Mouse (Mus musculus) liver, postnatal 0 days (tissue): Measurements from ENCODE around the gene Grid2ip. TPM values are rescaled to one million over a fixed set of nuclear protein-coding genes. Genes with fewer than 3 reads are reported as not detected.

Experiments
- ATAC-seq: fragments of 200-750 bp; cut with Nextera tagmentation; 2 replicates; pipeline ENCODE4 v1.8.0; 2017; ENCODE audit warnings: mild to moderate bottlenecking, moderate library complexity
- DNase-seq: peaks from one replicate; pipeline ENCODE4 v3.0.0-alpha.2; 2016
- H3K27ac ChIP-seq: fragments of 300-500 bp; sonication (generic); 2 replicates; pipeline ENCODE4 v1.5.1; 2014; ENCODE audit warnings: antibody characterized with exemption, moderate library complexity, mild to moderate bottlenecking, low read depth
- H3K27me3 ChIP-seq: fragments of 300-500 bp; sonication (generic); 2 replicates; pipeline ENCODE4 v1.6.1; 2014; ENCODE audit warnings: low read length, control low read depth, mixed read lengths; ENCODE audit not compliant: insufficient read depth
- H3K36me3 ChIP-seq: fragments of 300-500 bp; sonication (generic); replicated peaks from 2 replicates; pipeline ENCODE4 v1.6.1; 2014; ENCODE audit warnings: mild to moderate bottlenecking, control low read depth, low read length, moderate library complexity, mixed read lengths; ENCODE audit not compliant: insufficient read depth
- H3K4me1 ChIP-seq: fragments of 300-500 bp; sonication (generic); 2 replicates; pipeline ENCODE4 v1.6.1; 2014; ENCODE audit warnings: antibody characterized with exemption, mild to moderate bottlenecking, control low read depth; ENCODE audit not compliant: insufficient read depth
- H3K4me2 ChIP-seq: fragments of 300-500 bp; sonication (generic); 2 replicates; pipeline ENCODE4 v1.6.1; 2014; ENCODE audit warnings: low read depth, mild to moderate bottlenecking, low read length, moderate library complexity, mixed read lengths
- H3K4me3 ChIP-seq: fragments of 300-500 bp; sonication (generic); 2 replicates; pipeline ENCODE4 v1.5.1; 2014; ENCODE audit warnings: low read depth, low read length
- H3K9ac ChIP-seq: fragments of 300-500 bp; sonication (generic); replicated peaks from 2 replicates; pipeline ENCODE4 v1.6.1; 2014; ENCODE audit warnings: mild to moderate bottlenecking, moderate library complexity
- H3K9me3 ChIP-seq: fragments of 300-500 bp; sonication (generic); 2 replicates; pipeline ENCODE4 v1.6.1; 2016; ENCODE audit warnings: mild to moderate bottlenecking, control low read depth, low read length, mixed read lengths
- CTCF ChIP-seq: sonication (generic); IDR thresholded peaks from 2 replicates; pipeline ENCODE4 v1.5.1; 2016; ENCODE audit warnings: antibody characterized with exemption, low read depth
- EP300 ChIP-seq: IDR thresholded peaks from 2 replicates; pipeline ENCODE4 v1.6.1; 2016; ENCODE audit warnings: antibody characterized with exemption, low read depth, mild to moderate bottlenecking
- WGBS: fragments of 180-500 bp; shearing (Covaris S2); extraction: QIAGEN DNeasy Blood & Tissue Kit; methylation state at CpG from one replicate; pipeline ENCODE4 v1.1.7; 2014; ENCODE audit not compliant: insufficient replicate concordance; 5-methylcytosine and 5-hydroxymethylcytosine counted together
- polyA plus RNA-seq: library from polyadenylated mRNA; unstranded; fragments of >200 nt; fragmentation: Nextera tagmentation; extraction: Ambion mirVana; gene quantifications from 2 replicates; pipeline ENCODE4 v1.2.1, GENCODE M21; 2015

The Grid2ip gene
- polyA plus RNA-seq, 1 experiment from 2014 or later, result not detected

- peaks cover 14% of the 10 kb centered on the region for H3K4me1 ChIP-seq
- H3K4me3 ChIP-seq, result peak overlapping the region; percentile 70
- peaks cover 36% of the 10 kb centered on the region for H3K36me3 ChIP-seq
- ATAC-seq (no peak), DNase-seq (no peak)
- H3K27me3 ChIP-seq, result no peaks in the 10 kb centered on the region
- no peak overlapping the region for H3K27ac ChIP-seq
- peak overlapping the region; percentile 85 for H3K4me2 ChIP-seq
- TF ChIP-seq EP300 (no peak), CTCF (no peak)
- 20% methylated on average over 8 of the region's 8 CpGs for WGBS
- H3K9me3 ChIP-seq, result no peaks in the 10 kb centered on the region
- peak overlapping the region; percentile 17; the same call in 1 of the 2 replicates for H3K9ac ChIP-seq
Observed at GRCm38 (mm10) chr5:143315514-143315888, 41.6 kb upstream of the Grid2ip start.

GRCm38 (mm10) chr5:143316605-143317287 is 40.4 kb upstream of the Grid2ip start:
- DNase-seq (peak; percentile 37), ATAC-seq (peak; percentile 83)
- peaks cover 14% of the 10 kb centered on the region for H3K4me1 ChIP-seq
- H3K36me3 ChIP-seq, result peaks cover 35% of the 10 kb centered on the region
- H3K9ac ChIP-seq, result no peak overlapping the region
- no peak overlapping the region for H3K4me3 ChIP-seq
- H3K27me3 ChIP-seq, result no peaks in the 10 kb centered on the region
- TF ChIP-seq EP300, result no peak; the same call in 1 of the 2 replicates
- TF ChIP-seq CTCF, result no peak
- peak overlapping the region; percentile 79 for H3K27ac ChIP-seq
- WGBS, result 84% methylated on average over 5 of the region's 5 CpGs
- H3K4me2 ChIP-seq, result no peak overlapping the region
- H3K9me3 ChIP-seq, result no peaks in the 10 kb centered on the region

DNA sequence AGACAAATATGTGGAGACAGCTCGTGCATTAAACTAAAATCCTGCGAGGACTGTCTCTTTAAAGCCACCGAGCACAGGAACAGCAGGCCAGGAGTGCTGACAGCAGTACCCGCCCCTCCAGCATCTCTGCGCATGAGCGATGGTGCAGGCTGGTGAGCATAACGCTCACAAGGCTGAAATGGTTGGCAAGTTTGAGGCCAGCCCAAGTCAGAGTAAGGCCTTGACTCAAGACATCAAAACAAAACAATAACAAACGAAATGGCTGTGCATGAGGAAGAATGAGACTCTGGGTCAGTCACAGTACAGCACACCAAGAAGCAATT is 39.9 kb upstream of the Grid2ip start:
- TF ChIP-seq EP300 (no peak), CTCF (no peak)
- no peaks in the 10 kb centered on the region for H3K27me3 ChIP-seq
- peak overlapping the region; percentile 79 for H3K27ac ChIP-seq
- no peak overlapping the region for H3K9ac ChIP-seq
- ATAC-seq (no peak), DNase-seq (no peak)
- 74% methylated on average over 8 of the region's 8 CpGs for WGBS
- H3K4me1 ChIP-seq, result peaks cover 14% of the 10 kb centered on the region
- H3K4me3 ChIP-seq, result no peak overlapping the region
- H3K4me2 ChIP-seq, result no peak overlapping the region
- peaks cover 38% of the 10 kb centered on the region for H3K36me3 ChIP-seq
- no peaks in the 10 kb centered on the region for H3K9me3 ChIP-seq

DNA sequence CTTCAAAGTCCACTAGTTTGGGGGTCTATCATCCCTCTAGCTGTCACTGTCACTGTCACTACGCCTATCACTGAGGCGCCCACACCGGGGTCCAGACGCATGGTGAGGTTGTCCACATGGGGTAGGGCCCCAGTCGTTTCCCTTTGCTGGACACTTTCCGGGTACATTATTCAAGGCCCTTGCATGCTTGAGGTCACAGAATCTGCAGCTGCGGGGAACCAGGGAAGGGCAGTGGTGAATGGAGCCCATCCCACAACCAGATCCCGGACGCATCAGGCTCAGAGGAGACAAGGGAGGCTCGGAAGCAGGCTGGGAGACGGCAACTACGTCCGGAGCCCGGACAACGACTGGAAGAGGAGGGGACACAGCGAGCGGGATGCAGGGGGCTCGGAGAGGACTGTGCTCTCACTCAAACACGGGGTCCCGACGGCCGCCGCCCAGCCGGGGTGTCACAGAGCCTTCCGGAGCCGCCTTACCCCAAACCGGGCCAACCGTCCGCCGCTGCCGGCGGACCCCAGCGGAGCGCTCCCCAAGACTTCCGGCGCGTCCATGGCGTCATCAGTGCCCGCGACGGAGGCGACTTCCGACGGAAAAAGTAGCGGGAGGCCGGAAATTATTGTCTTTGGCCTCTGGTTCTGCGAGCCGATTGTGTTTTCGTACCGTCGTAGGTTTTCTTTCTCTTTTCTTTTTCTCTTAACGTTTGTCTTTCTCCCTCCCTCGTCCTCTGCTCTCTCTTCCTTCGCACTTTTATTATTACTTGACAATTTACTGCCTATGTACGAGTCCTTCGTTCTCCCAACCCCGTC is 28.2 kb upstream of the Grid2ip start, which contains the start of gene Zdhhc4:
Gene Zdhhc4 (minus strand): TSS at position 567 of the 806 bp plus-strand sequence.
- H3K4me3 ChIP-seq, result peak within 1 kb of the TSS; percentile 90
- H3K27ac ChIP-seq, result peak within 1 kb of the TSS; percentile 83
- H3K27me3 ChIP-seq, result no peaks in the 10 kb centered on the region
- H3K4me1 ChIP-seq, result peaks cover 16% of the 10 kb centered on the region
- H3K4me2 ChIP-seq, result peak within 1 kb of the TSS; percentile 77
- ATAC-seq, result peak; percentile 88
- WGBS, result under 1% methylated on average over 51 of the region's 57 CpGs
- TF ChIP-seq EP300 (peak; percentile 53; the same call in 1 of the 2 replicates), CTCF (no peak)
- H3K36me3 ChIP-seq, result peaks cover 14% of the 10 kb centered on the region
- H3K9ac ChIP-seq, result peak within 1 kb of the TSS; percentile 92
- H3K9me3 ChIP-seq, result no peaks in the 10 kb centered on the region
- peak; percentile 93 for DNase-seq

GRCm38 (mm10) chr5:143333872-143334271 is 23.3 kb upstream of the Grid2ip start:
- peak; percentile 81 for DNase-seq
- no peaks in the 10 kb centered on the region for H3K27me3 ChIP-seq
- WGBS, result 8% methylated on average over 5 of the region's 5 CpGs
- H3K27ac ChIP-seq, result no peak overlapping the region
- ATAC-seq, result no peak
- H3K9ac ChIP-seq, result no peak overlapping the region
- H3K4me3 ChIP-seq, result no peak overlapping the region
- no peaks in the 10 kb centered on the region for H3K36me3 ChIP-seq
- peaks cover 6% of the 10 kb centered on the region for H3K4me1 ChIP-seq
- no peaks in the 10 kb centered on the region for H3K9me3 ChIP-seq
- 0 out of 2 replicates have a peak overlapping the region, but pooled peaks have one; percentile 33 for H3K4me2 ChIP-seq
- TF ChIP-seq EP300, result no peak
- TF ChIP-seq CTCF, result peak; percentile 84

DNA sequence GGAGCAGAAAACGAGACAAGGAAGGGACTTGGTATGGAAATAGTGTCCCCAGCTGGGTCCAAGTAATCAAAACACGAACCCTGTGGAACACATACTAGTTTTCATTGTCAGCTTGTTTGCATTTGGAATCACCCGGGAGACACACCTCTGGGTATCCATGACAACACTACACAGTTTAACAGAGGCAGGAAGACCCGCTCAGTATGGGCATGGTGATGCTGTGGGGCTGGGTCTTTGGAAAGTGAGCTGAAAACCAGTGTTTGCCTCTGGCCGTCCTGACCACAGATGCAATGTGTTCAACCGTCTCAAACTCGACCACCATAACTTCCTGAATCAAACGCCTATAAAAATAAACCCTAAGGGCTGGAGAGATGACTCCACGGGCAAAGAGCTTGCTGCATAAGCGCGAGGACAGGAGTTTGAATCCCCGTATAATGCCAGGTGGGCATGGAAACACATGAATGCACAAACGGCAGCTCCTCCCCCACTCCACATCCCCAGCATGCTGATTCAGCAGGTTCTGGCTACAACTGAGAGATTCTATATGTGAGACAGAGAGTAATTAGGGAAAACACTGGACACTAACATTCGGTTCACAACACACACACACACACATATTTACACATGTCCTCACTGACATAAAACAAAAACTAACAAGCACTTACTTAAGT is 22.6 kb upstream of the Grid2ip start:
- no peak overlapping the region for H3K4me2 ChIP-seq
- H3K27ac ChIP-seq, result no peak overlapping the region
- DNase-seq (no peak), ATAC-seq (no peak)
- 49% methylated on average over 14 of the region's 14 CpGs for WGBS
- H3K27me3 ChIP-seq, result no peaks in the 10 kb centered on the region
- TF ChIP-seq EP300 (no peak), CTCF (no peak)
- no peak overlapping the region for H3K4me3 ChIP-seq
- H3K9ac ChIP-seq, result no peak overlapping the region
- H3K9me3 ChIP-seq, result no peaks in the 10 kb centered on the region
- H3K4me1 ChIP-seq, result peaks cover 5% of the 10 kb centered on the region
- H3K36me3 ChIP-seq, result no peaks in the 10 kb centered on the region
